Mouse (Mus musculus): ENCODE measurements around the gene Izumo4. TPM values are rescaled to one million over a fixed set of nuclear protein-coding genes. Genes with fewer than 3 reads are reported as not detected.

Gene Izumo4
- total RNA-seq, 2 experiments from 2014 or later: 46.4 to 61.7 TPM

DNA sequence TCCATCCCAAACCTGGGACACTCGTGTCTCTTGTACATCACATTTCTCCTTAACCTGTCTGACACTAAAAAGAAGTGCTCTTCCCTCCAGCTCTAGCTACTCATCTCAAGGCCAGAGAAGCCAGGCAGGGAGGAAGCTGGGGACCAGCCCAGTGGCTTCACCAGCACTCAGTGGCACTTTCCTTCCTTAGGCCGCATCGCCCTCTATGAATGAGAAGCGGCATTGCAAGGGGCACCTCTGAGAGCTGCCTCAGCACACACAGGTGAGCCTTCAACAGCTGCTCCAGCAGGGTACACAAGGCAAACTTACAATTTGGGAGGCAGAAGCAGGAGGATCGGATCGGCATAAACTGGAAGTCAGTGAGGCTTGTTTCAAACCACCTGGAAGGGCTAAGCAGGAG, 17.8 kb upstream of the Izumo4 start:
- peak in 1 of 2 experiments; percentile 53 for DNase-seq (ENCODE audit: extremely low spot score in 1 of 2, low spot score in 1 of 2)

DNA sequence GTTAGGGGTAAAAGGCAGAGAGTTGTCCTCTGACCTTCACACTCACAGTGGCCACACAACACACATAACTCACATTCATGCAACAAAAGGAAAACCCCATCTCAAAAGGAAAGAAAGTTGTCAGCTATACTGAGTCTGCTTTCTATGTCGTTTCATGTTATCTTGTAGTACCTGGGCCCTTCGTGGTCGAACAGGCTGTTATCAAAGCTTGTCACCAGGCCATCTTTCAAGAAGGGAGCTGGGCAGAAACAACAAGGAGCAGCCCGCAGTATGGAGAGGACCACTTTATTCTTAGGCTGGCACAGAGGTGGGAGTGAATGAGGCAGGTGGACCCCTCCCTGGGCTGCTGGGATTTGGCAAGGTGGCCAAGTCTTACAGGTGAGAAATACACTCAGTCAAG, 17.0 kb upstream of the Izumo4 start:
- no peak for DNase-seq (ENCODE audit: extremely low spot score in 1 of 2, low spot score in 1 of 2)

GRCm38 (mm10) chr10:80686617-80687016, 15.4 kb upstream of the Izumo4 start:
- no peak for DNase-seq (ENCODE audit: extremely low spot score in 1 of 2, low spot score in 1 of 2)

- DNase-seq (ENCODE audit: extremely low spot score in 1 of 2, low spot score in 1 of 2): peak in 1 of 2 experiments; percentile 51
Observed at GRCm38 (mm10) chr10:80687850-80688249, 14.1 kb upstream of the Izumo4 start.

DNA sequence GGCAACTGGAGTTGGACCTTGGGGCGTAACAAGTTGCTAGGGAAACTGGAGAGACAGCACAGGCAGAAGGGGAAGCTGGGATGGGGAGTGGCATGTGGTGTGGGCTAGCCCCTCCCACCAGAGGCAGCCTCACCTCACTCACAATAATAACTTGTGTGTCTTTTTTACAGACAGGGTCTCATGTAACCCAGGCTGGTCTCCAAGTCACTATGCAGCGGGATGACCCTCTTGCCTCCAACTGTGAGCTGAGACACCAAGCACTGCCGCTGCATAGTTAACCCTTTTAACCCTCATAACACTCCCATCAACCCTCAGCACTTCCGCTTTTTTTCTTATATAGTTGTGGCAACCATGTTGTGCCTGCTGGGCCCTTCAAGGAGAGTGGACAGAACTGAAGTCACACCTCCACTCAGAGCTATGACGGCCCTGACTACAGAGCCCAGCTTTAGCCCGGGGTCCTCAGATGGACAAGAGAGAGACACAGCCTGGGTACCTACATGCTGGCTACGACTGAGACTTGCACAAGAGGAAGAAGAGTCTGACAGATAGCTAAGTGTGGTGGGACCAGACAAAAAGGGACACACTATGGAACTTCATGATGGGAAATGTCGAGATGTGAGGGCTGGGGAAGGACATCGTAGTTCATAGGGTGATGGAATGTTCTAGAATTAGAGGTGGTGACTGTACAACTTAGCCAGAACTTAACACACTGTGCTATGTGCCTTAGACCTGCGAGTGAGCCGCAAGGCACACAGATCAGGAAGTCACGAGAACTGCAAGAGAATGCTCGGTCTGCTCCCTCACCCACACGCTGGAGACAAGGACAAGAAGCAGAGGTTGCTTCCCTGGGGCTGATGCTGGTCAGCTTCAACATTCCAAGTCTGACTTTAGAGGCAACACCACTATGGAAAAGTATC, 9.5 kb upstream of the Izumo4 start:
- DNase-seq (ENCODE audit: extremely low spot score in 1 of 2, low spot score in 1 of 2): no peak

DNA sequence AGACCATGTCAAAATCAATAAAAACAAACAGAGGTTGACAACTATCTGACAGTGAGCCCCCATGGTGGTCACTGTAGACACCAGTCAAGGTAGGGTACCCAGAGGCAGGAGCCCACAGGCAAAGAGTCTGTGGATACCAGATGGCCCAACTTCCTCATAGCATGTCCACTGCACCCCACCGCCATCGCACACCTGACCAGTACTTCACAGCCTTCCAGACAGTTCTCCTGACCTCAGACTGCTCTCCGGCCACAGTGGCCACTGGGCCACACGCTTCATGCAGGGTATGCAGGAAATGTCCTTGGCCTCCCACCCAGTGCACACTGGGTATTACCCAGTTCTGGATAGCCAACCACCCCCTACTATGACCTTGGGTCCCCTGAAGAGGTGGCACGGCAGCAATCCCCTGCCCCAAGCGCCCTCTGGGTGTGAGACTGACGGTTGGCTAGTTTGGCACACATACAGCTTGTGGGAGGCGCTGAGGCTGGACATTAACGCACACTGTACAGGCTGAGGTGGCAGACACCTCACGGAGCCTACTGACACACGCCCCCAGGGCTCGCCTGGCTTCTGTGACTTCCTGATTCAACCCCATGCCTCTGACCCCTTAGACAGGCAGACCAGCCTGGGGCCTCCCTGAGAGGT, 8.5 kb upstream of the Izumo4 start:
- no peak for DNase-seq (ENCODE audit: extremely low spot score in 1 of 2, low spot score in 1 of 2)

DNA sequence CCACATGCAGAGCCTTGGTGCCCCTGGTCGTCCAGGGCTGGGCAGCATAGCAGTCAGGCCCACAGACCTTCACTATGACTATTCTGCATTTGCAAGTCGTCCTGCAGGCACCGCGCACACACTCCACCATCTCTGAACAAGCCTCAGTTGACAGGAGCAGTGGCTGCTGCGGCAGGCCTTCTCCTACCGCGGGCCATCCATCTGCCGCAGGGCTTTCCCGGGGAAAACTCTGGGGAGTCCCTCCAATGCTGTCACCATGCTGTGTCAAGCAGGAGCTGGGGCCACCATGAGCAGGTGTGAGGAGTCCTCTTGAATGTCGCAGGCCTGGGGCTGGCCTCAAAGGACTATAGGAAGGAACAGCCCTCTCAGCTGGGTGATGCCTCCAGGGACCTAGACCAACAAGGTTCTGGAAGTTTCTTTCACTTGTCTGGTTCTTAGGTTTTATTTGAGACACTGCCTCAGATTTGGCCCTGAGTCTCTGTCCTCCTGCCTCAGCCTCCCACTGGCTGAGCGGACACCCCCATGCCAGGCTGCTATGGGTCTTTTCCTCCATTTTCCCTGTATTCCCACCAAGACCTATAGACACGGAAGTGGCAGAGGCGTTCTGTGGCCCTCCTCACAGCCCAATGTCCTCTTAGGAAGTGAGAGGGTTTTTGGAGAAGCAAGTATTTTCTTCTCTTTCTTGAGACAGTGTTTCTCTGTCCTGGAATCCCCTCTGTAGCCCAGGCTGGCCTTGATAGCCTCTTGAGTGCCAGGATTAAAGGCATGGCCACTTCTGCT, 7.6 kb upstream of the Izumo4 start:
- no peak for DNase-seq (ENCODE audit: extremely low spot score in 1 of 2, low spot score in 1 of 2)

DNA sequence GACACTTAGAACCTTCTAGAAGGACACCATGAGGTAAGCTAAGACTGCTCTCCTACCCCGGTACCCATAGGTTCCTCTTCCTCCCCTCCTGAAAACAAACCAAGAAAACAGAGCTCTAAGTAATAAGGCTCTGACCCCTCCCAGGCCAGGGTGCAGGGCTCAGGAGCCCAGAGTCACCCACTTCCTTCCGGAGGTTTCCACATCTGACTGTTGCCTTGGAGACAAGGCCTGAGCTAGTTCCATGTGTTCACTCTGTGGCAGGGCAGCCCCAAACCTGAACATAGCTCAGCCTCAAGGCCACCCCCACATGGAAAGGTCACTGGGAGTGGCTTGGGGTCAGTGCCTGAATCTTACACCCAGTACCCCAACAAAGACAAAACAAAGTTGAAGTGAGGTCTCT, 6.8 kb upstream of the Izumo4 start:
- no peak for DNase-seq (ENCODE audit: extremely low spot score in 1 of 2, low spot score in 1 of 2)

- no peak for DNase-seq (ENCODE audit: extremely low spot score in 1 of 2, low spot score in 1 of 2)
Observed at GRCm38 (mm10) chr10:80695801-80696501, 6.0 kb upstream of the Izumo4 start.

GRCm38 (mm10) chr10:80696502-80697392, 5.2 kb upstream of the Izumo4 start:
- no peak for DNase-seq (ENCODE audit: extremely low spot score in 1 of 2, low spot score in 1 of 2)

GRCm38 (mm10) chr10:80697393-80697787, 4.6 kb upstream of the Izumo4 start:
- no peak for DNase-seq (ENCODE audit: extremely low spot score in 1 of 2, low spot score in 1 of 2)

GRCm38 (mm10) chr10:80697812-80698211, 4.2 kb upstream of the Izumo4 start:
- DNase-seq (ENCODE audit: extremely low spot score in 1 of 2, low spot score in 1 of 2): no peak

DNA sequence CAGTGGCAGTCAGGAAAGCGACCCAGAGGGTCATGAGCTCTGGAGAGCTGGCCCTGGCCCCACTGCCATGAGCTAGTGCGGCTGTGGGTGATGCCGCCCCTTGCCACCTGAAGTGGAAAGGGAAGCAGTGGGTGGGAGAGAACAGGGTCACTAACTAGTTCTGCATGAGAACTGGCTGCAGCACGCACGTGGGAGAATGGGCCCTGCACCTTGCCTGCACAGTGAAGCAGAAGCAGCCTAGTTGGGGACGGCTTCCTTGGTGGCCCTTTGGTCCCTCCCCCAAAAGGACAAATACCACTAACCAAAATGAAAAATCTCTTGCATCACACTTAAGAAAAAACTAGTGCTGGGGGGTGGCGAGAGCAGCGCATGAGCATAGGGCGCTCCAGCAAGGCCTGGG, 3.4 kb upstream of the Izumo4 start:
- no peak for DNase-seq (ENCODE audit: extremely low spot score in 1 of 2, low spot score in 1 of 2)

DNA sequence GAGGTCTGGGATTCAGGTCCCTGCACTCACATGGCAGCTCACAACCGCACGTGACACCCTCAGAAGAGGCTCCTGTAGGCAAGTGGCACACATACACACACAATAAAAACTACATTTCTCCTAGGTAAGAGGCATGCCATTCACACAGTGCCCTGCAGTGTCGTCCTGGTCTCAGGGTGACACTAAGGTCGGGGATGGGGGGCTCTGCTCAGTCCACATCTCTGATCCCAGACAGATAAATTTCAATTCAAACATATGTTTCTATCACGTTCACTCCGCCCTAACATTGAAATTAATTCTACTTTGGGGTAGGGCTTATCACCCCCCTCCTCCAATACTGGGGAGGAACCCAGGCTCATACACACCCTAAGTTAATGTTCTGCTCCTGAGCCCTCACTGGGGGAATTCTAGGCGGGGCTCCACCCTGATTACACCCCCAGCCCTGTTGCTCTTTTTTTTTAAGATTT, 1.9 kb upstream of the Izumo4 start:
- DNase-seq (ENCODE audit: extremely low spot score in 1 of 2, low spot score in 1 of 2): no peak

DNA sequence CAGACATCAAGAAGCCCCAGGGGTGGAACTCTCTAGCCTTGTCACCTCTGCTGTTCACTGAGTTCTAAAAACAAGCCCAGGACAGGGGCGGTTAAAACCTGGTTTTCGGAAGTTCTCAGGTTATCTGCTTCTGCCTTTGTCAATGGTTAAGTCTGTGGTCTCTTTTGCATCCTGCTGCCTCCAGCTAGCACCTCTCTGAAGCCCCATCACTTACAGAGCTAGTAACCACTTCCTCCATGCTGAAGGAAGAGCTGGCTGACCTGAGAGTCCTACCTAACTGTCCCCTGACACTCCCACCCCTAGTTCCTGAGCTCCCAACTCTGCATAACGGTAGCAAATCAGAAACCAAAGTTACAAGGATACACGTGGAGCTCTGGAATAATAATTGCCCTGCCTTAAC, 1.3 kb upstream of the Izumo4 start:
- no peak for DNase-seq (ENCODE audit: extremely low spot score in 1 of 2, low spot score in 1 of 2)

DNA sequence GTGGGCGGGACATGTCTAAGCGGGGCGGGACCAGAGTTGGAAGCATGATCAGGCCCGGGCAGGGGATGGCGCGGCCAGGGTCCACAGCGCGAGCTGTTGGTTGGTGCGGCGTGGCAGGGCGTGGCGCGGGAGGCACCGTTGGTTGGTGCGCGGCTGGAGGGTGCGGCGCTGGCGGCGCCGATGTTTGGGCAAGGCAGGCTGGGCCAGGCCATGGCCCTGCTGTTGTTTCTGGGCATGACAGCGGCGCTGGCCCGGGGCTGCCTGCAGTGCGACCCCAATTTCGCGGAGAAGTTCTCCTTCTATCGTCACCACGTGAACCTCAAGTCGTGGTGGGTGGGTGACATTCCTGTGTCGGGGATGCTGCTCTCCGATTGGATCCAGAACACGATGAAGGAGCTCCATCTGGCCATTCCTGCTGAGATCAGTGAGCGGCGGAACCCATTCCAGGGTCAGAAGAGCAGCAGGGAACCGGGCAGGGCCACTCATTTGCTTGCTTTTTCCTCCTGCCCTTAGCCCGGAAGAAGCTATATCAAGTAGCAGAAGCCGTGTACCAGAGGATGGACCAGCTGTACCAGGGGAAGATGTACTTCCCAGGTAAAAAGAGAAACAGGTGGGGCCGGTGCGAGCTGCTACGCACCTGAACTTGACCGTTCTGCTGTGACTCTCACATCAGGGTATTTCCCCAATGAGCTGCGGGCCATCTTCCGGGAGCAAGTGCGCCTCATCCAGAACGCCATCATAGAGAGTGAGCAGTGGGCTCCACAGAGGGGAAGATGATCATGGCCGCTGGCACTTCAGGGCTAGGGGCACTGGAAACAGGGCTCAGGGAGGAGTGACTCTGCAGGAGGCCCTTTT, 779 bp downstream of the Izumo4 start:
- DNase-seq (ENCODE audit: extremely low spot score in 1 of 2, low spot score in 1 of 2): peak; percentile 77 to 92

DNA sequence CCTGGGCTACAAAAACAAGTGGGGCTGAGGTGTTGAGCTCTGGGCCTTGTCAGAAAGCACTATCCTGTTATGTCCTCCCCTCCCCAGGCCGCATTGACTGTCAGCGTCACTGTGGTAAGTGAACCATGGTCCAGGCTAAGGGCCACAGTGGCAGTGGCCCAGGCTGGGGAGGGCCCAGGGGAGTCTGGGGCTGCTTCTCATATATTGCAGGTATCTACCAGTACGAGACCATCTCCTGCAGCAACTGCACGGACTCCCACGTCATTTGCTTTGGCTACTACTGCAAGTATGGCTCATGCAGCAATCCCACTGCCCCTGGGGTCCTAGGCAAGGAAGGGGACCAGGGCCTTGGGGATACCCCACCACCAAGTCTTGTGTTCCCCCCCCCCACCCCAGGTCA, 1.7 kb downstream of the Izumo4 start:
- no peak for DNase-seq (ENCODE audit: extremely low spot score in 1 of 2, low spot score in 1 of 2)

DNA sequence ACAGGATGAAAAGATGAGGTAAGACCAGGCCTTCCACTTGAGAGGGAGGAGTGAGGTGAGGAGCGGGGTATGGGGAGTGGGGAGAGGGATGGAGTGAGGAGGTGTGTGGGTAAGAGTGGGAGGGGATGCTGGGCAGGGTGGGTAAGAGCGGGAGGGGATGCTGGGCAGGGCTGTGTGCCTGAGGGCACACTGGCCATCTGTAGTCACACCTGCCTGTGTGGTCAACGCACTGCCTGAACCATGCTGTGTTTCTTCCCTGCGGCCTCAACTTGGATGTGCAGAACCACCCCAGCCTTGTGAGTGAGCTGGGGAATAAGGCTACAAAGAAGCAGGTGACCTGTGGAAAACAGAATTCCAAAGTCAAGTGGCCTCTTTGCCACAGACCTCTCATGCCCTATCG, 2.4 kb downstream of the Izumo4 start:
- no peak for DNase-seq (ENCODE audit: extremely low spot score in 1 of 2, low spot score in 1 of 2)

Measured in layer of hippocampus, postnatal 25 days (tissue).